Mouse (Mus musculus): ENCODE results near the gene Vmn2r-ps130. TPM values are rescaled to one million over a fixed set of nuclear protein-coding genes. Genes with fewer than 3 reads are reported as not detected.
"Not testable (repeated sequence)": the region's sequence is repeated elsewhere in the genome, so short reads cannot be mapped to it uniquely, and the experiment has no call there.

The Vmn2r-ps130 gene
- total RNA-seq (2022), result not detected

GRCm38 (mm10) chr17:23060866-23061265 is at the start of gene Vmn2r-ps130:
Vmn2r-ps130 (plus strand) TSS chr17:23061166.
- DNase-seq, result not testable (repeated sequence)

Other genes with a start within 250 kb of the Vmn2r-ps130 start
- gene Zfp945, start 194.0 kb upstream of the Vmn2r-ps130 start, total RNA-seq (2022), result 10 to 100 TPM; 12.5 to 24.7 (median 18.9) TPM
- not detected for gene Vmn2r113, start 118.2 kb upstream of the Vmn2r-ps130 start, total RNA-seq (2022)
- gene Zfp40, start 132.1 kb downstream of the Vmn2r-ps130 start, total RNA-seq (2022), result 10 to 100 TPM in 2 of 4 experiments, 1 to 10 TPM in 2; 7.6 to 15.3 (median 11.8) TPM

All from adrenal gland, adult 8-10 months (tissue).